Mouse (Mus musculus): Measurements from ENCODE around the gene Prr12.

Gene Prr12

DNA sequence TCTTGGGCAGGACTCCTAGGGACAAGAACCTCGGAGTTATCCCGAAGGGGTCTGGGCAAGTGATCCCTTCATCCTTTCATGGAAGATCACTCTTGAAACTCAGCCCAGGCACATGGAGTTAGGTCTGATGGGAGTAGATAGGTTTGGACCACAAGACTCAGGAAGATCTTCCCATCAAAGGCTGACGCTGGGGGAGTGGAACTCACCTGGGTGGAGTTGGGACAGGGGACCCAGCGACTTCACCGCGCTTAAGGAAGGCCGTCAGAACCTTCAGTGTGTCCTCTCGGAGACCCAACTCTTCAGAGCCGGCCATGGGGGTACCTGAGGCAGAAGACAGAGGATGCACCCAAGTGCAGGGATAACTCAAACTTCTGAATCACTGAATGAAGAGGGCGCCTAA lies 56.0 kb downstream of the Prr12 start:
- DNase-seq: no peak

DNA sequence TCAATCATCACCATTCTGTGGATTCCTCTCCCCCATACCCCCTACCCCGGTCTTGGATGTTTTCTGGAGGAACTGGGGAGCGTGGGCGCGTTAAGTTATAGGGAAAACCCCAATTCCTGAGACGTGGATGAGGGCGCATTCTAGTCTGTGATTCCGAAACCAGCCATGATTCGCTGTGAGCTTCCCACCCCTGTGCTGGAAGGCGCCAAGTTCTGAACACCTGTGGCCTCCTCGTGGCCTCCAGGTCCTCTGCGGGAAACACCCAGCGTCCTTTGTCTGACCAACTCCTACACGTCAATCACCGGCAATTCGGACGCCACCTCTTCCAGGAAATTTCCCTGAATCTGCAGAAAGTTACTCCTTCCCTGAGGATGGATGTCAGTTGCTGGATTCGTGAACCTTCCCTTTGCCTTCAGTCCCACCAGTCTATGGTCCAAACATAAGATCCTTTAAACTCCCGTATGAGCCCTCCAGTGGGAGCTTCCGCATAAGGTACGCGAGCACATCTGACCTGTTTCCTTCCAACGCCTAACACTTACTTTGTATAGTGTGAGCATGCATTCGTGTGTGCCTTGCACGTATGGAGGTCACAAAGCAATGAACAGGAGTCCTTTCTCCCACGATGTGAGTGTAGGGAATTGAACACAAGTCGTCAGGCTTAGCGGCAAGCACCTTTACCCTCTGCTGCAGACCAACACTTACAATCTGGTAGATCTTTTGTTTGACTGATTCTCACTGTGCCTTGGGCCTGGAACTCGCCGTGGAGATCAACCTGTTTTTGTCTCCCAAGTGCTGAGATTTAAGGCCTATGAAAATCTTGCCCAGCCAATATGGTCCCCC lies 65.6 kb downstream of the Prr12 start:
- DNase-seq: no peak

DNA sequence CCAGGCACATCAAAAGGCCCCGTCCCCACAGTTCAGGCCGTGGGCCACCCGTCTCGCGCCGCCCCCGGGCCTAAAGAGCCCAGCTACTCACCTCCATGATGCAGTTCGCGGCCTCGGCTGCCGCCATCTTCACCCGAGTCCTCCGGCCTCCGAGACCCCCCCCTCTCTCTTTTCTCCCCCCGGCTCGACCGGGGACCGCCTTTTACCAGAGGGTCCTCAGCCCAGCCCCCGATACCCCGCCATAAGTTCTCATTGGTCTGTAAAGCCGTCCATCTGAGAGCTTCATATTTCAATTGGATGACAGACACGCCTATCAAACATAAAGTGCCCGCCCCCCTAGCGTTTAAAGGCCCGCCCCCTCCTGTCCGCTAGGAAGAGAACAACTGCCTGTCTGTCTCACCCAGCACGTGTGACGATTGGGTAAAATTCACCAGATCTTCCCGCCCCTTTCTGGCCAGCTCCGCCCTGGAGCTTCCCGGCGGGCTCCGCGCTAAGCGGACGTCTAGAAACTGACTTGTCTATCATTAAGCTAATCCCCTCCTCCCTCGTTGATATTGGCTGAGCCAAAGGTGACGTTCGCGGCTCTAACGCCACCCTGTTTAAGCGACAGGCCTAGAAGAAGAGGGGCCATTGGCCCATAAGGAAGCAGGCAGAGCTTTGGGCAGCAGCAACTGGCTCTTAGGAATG lies 66.3 kb downstream of the Prr12 start, which contains the start of gene Prmt1:
Gene Prmt1, minus strand, starts transcription at position 377 of the 687 bp plus-strand sequence.
- peak; percentile 100 for DNase-seq

DNA sequence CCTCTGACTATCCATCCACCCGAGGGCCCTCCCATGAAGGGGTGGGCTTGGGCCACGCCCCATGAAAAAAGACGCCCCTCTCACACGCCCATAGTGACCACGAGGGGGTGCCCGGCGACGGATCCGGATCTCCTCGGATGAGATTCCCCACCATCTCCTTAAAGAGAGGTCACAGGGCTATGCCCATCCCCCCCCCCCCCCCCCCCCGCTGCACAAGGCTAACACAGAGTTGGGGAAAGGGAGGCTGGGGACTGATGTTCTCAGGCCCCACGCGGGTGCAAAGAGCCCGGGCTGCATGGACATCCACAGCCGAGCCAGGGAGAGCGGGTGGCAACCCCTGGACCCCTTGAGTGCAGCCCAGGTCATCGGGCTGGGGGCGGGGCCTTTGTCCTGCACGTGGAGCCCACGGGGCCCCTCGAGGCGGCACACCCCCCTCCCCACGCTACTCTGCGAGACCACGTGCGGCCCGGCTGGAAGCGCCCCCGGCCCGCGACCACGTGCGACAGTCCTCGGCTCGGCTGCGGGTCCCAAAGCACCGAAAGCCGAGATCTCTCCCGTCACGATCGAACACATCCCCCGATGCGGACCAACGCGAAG lies 67.0 kb downstream of the Prr12 start:
- peak; percentile 84 for DNase-seq

DNA sequence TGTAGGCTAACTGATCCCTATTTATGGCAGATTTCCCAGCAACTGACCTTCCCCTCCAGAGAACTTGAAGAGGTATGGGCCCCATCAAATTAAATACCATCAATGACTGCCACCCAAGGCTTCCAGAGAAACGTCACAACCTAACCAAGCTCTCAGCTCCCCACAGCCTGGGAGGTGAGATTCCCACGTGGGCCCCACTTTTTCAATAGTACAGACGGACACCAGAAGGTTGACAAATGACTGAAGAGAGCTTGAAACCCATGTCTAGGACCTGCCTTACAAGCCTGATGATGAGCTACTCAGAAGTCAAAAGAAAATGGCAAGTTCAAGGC lies 67.9 kb downstream of the Prr12 start:
- DNase-seq: no peak

DNA sequence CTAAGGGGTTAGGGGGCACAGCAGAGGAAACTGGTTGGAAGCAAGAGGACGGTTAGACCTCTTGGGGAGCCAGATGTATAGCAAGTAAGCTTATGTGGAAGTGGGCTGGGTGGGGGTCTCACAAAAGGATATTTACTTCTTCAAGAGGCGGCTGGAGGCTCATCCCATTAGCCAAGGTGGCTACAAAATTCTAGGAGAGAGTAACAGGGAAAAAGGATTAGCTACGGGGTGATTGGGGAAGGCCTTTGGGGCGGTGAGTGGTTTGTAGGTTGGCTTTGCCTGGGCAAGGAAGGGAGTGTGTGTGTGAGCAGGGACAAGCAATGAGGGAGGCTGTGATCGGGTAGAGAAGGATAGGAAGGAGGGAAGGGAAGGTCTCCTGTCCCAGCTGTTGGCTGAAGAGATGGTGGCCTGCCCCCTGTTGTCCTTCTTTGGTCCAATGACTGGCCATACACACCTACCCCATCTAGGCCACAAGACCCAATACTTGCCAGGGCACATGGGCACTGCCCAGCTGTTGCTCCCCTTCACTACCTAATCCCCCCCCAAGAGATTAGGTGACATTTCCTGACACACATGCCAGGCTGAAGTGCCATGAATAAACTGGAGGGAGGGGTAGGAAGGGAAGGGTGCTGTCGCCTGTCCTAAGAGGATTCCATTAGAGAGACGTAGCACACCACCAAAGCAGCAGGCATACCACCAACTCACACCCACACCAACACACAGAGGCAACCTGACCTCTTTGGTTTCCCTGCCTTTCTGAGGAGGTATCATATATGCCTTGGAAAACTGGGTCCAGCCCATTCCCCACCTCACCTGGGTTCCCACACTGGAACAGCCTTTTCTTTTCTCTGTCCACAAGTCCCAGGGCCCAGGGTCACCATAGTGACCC lies 68.5 kb downstream of the Prr12 start:
- DNase-seq: no peak

DNA sequence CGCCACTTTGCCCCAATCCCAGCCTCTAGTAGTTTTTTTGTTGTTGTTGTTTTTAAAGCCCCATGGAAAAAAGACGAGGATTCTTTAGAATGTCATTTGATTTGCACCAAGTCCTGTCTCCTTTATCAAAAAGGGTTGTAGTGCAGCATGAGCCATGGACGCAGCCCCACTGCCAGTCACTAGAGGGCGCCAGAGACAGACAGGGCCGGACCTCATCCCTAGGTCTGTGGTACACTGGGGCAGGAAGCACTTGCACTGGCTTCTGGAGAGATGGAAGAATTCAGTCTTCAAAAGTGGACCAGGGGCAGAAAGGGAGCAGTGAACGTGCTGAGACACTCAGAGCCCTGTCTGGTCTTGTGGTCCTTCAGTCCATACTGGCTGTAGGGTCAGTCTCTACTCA lies 69.6 kb downstream of the Prr12 start:
- DNase-seq: peak; percentile 84

DNA sequence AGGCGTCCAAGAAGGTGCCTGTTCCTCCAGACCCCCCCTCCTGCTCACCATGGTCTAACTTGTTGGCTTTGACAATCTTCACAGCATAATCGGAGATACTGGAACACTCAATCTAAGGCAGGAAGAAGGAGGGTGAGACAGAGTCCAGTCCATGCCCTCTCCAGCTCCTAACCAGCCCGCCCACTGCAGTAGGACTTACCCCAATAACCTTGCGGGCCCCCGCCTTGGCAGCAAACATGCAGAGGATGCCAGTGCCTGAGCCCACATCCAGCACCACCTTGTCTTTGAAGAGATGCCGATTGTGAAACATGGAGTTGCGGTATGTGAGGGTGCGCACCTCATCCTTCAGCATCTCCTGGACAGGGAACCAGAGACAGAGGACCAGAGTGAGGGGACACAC lies 71.1 kb downstream of the Prr12 start:
- DNase-seq: no peak

DNA sequence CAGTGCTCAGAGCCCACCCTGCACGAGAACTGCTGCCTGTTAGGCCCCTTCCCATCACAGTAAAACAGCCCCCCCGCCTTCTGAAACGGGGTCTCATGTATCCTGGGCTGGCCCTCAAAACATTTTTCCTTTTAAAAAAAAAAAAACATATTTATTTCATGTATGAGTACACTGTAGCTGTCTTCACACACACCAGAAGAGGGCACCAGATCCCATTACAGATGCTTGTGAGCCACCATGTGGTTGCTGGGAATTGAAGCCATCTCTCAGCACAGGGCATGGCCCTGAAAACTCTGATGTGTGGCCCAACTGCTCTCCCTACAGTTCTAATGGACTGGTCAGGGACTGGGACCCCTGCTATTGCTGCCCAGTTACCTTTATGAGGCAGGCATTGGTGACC lies 74.4 kb downstream of the Prr12 start:
- no peak for DNase-seq
